Mouse (Mus musculus): ENCODE measurements around the gene Ccdc120. TPM values are rescaled to one million over a fixed set of nuclear protein-coding genes. Genes with fewer than 3 reads are reported as not detected.

Gene Ccdc120
- 8.6 and 11.7 TPM in 2 replicates for polyA plus RNA-seq (2016; fragmentation: Nextera tagmentation; extraction: Ambion mirVana)

DNA sequence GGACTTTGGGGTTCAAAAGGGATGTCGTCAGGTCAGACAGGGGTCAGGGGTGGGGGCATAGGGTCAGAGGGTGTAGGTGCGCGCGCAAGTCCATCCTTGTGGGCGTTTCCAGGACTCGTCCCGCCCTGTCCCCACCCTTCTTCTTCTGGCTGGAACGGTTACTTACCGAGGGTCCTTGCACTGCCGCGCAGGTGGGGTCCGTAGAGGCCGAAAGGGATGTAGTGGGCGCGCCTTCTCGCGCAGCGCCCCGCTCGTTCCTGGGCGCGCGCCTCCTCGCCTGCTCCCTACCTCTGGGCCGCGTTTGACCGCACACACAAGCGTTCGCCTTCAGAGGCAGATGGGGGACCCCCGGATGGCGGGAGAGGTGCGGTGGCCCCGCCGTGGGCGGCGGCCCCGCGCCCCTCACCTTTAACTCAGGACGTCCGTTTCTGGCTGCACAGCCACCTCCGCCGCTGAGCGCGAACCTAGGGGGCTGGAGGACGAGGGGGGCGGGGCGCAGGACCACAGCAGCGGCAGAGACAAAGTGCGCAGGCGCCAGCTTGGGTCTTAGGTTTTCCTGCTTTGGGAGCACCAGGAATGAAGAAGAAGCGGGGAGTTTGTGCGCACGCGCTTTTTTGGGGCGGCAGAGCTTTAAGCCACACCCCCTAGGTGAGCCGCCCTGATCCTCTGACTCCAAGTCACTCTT lies at the start of gene Ccdc120:
TSS of gene Ccdc120 (minus strand) at position 474 of the 685 bp plus-strand sequence.
- DNase-seq (ENCODE audit: low spot score) = peak; percentile 88
- Histone ChIP-seq H3K9me3 (no peaks in the 10 kb centered on the region), H3K36me3 (no peaks in the 10 kb centered on the region), H3K4me3 (peak within 1 kb of the TSS; percentile 73), H3K27ac (peak within 1 kb of the TSS; percentile 81), H3K4me1 (no peaks in the 10 kb centered on the region), H3K27me3 (ENCODE audit: insufficient read depth, poor library complexity, severe bottlenecking) (peaks cover 5% of the 10 kb centered on the region; the same call in 1 of the 2 replicates)
- WGBS = 13% methylated on average over 55 of the region's 56 CpGs

DNA sequence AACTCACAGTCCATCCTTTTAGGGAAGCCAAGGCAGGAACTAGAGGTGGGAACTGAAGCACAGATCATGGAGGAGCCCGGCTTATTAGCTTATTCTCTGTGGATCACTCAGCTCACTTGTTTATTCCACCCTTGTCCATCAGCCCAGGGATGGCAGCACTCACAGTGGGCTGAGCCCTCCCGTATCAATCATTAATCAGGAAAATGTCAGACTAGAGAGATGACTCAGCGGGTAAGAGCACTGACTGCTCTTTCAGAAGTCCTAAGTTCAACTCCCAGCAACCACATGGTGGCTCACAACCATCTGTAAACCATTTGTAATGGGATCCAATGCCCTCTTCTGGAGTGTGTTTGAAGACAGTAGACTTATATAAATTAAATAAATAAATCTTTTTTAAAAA lies 46.6 kb upstream of the Ccdc120 start:
- Histone ChIP-seq H3K36me3 (peaks cover 24% of the 10 kb centered on the region), H3K4me1 (no peaks in the 10 kb centered on the region), H3K9me3 (no peaks in the 10 kb centered on the region), H3K27me3 (ENCODE audit: insufficient read depth, poor library complexity, severe bottlenecking) (no peaks in the 10 kb centered on the region), H3K4me3 (no peak overlapping the region), H3K27ac (no peak overlapping the region)
- 81% methylated on average over 3 of the region's 3 CpGs for WGBS
- no peak for DNase-seq (ENCODE audit: low spot score)

DNA sequence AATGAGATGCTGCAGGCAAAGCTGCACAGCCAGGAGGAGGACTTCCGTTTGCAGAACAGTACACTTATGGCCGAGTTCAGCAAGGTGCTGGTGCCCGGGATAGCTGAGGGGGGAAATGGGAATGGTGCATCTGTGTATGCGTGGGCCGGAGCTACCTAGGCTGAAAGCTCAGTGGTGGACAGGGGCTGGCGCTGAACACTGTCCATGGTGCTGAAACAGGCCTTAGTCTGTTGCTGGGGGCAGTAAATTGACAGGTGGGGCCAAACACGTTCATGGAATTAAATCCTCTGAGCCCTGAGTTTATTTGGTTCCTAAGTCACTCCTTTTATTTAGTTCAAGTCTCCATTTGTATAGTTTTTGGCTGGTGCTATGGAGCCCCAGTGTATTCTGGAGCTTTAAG lies 44.3 kb upstream of the Ccdc120 start:
- Histone ChIP-seq H3K4me1 (no peaks in the 10 kb centered on the region), H3K27me3 (ENCODE audit: insufficient read depth, poor library complexity, severe bottlenecking) (no peaks in the 10 kb centered on the region), H3K36me3 (peaks cover 10% of the 10 kb centered on the region), H3K9me3 (no peaks in the 10 kb centered on the region), H3K27ac (no peak overlapping the region), H3K4me3 (no peak overlapping the region)
- WGBS = 18% methylated on average over 7 of the region's 7 CpGs
- DNase-seq (ENCODE audit: low spot score) = peak; percentile 76

DNA sequence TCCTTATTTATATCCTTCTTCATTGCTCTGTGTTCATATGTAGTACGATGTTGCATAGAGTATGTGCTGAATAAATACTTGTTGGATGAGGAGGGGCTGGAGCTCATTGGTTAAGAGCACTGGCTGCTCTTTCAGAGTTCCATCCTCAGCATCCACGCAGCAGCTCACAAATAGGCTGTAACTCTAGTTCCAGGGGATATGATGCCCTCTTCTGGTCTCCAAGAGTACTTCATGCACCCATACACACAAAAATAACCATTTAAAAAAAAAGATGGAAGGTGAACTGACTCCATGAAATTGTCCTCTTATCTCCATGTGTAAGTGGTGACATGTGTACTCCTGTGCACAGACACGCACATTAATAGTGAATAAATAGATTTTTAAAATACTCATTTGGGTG lies 42.7 kb upstream of the Ccdc120 start:
- WGBS = 31% methylated on average over 3 of the region's 3 CpGs
- H3K36me3 ChIP-seq = no peaks in the 10 kb centered on the region
- no peak overlapping the region for H3K27ac ChIP-seq
- H3K4me3 ChIP-seq = no peak overlapping the region
- DNase-seq (ENCODE audit: low spot score) = no peak
- no peaks in the 10 kb centered on the region for H3K4me1 ChIP-seq
- no peaks in the 10 kb centered on the region for H3K9me3 ChIP-seq
- H3K27me3 ChIP-seq (ENCODE audit: insufficient read depth, poor library complexity, severe bottlenecking) = no peaks in the 10 kb centered on the region

DNA sequence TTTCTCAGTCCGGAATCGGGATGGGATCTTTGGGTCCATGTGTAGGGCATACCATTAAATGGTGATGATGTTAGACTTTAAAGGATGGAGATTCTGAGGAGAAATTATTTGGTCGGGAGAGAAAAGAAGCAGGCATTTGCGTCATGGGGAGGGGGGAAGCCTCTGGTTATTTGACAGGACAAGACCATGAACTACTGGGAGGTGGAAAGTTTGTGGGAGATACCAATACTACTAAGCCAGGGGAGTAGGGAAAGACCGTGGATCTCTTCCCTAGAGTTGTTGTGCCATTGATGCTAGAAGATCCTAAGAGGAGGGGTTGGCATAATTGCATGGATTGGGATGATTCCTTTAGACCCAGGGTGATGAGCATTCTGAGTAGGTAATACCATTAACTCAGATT lies 39.6 kb upstream of the Ccdc120 start:
- Histone ChIP-seq H3K27ac (peak overlapping the region; percentile 77; the same call in 1 of the 2 replicates), H3K36me3 (no peaks in the 10 kb centered on the region), H3K4me1 (no peaks in the 10 kb centered on the region), H3K9me3 (no peaks in the 10 kb centered on the region), H3K4me3 (peak overlapping the region; percentile 61), H3K27me3 (ENCODE audit: insufficient read depth, poor library complexity, severe bottlenecking) (no peaks in the 10 kb centered on the region)
- WGBS = 16% methylated on average over 5 of the region's 5 CpGs
- no peak for DNase-seq (ENCODE audit: low spot score)

DNA sequence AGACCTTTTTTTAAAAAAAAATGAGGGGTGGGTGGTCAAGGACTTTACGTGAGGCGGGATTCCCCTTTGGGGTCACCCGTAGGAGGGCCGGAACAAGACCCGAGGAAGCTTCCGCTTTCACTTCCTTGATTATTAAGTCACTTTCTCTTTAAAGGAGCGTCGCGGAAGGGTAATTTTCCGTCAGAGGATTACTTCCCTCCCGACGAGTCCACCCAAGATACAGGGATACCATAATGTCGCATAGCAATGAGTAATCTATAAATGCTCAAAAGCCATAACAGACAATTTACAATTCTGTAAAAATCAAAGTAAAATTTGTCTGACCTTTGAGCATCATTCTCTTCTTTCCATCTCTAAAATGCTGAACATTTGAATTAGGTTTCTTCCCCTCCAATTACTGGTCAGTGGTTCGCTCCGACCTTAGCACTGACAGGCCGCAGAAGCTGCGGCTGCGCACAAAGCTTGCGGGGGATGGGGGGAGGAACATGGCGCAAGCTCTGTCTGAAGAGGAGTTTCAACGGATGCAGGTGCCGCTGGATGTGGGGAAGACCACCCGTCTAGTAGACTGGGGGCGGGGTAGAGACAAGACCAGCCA lies 38.9 kb upstream of the Ccdc120 start, which contains the start of gene Gripap1:
TSS of gene Gripap1 (plus strand) at position 224 of the 595 bp plus-strand sequence.
- H3K4me3 ChIP-seq = peak within 1 kb of the TSS; percentile 61
- peak; percentile 79 for DNase-seq (ENCODE audit: low spot score)
- 9% methylated on average over 24 of the region's 24 CpGs for WGBS
- no peaks in the 10 kb centered on the region for H3K4me1 ChIP-seq
- no peaks in the 10 kb centered on the region for H3K27me3 ChIP-seq (ENCODE audit: insufficient read depth, poor library complexity, severe bottlenecking)
- no peaks in the 10 kb centered on the region for H3K9me3 ChIP-seq
- H3K36me3 ChIP-seq = no peaks in the 10 kb centered on the region
- peak within 1 kb of the TSS; percentile 77 for H3K27ac ChIP-seq

DNA sequence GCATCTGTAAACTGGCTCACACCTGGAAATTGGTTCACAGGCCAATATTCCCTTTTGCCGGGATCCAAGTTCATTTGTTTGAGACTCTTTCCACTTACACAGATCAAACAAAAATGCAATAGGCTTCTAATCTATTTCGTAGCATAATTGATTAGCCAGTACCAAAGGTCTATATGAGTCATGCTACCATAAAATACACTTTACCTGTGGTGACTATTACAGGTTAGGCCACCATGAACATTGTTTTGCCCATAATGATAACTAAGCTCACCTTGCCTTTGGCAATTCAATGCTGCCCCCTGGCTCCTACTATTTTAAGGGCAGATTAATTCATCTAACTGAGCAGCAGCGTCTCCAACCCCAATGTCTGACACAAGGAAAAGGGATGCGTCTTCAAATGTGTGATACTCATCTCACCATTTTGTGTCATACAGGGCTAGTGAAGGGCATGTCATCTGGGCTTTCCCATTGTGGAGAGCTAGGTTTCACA lies 31.9 kb upstream of the Ccdc120 start:
- H3K4me3 ChIP-seq = no peak overlapping the region
- 70% methylated on average over 4 of the region's 4 CpGs for WGBS
- H3K27ac ChIP-seq = no peak overlapping the region

DNA sequence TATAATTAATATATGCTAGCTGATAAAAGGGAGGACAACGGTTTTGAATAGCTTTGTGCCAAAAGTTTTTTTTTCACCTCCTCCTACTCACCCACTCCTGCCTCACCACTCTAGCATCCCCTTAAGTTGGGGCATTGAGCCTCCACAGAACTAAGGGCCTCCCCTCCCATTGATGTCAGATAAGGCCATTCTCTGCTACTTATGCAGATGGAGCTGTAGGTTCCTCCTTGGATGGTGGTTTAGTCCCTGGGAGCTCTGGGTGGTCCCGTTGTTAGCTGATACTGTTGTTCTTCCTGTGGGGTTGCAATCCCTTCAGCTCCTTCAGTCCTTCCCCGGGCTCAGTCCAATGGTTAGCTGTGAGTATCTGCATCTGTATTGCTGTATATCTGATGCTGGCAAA lies 28.6 kb upstream of the Ccdc120 start:
- 20% methylated on average over 3 of the region's 3 CpGs for WGBS
- H3K27ac ChIP-seq = no peak overlapping the region
- H3K4me1 ChIP-seq = no peaks in the 10 kb centered on the region
- H3K9me3 ChIP-seq = no peaks in the 10 kb centered on the region
- no peaks in the 10 kb centered on the region for H3K27me3 ChIP-seq (ENCODE audit: insufficient read depth, poor library complexity, severe bottlenecking)
- DNase-seq (ENCODE audit: low spot score) = no peak
- H3K4me3 ChIP-seq = no peak overlapping the region
- peaks cover 2% of the 10 kb centered on the region; the same call in 1 of the 2 replicates for H3K36me3 ChIP-seq

More for the DNA sequence above, 31.9 kb upstream of the Ccdc120 start:
- H3K9me3 ChIP-seq = no peaks in the 10 kb centered on the region
- no peak for DNase-seq (ENCODE audit: low spot score)
- no peaks in the 10 kb centered on the region for H3K4me1 ChIP-seq
- H3K27me3 ChIP-seq (ENCODE audit: insufficient read depth, poor library complexity, severe bottlenecking) = no peaks in the 10 kb centered on the region
- no peaks in the 10 kb centered on the region for H3K36me3 ChIP-seq

DNA sequence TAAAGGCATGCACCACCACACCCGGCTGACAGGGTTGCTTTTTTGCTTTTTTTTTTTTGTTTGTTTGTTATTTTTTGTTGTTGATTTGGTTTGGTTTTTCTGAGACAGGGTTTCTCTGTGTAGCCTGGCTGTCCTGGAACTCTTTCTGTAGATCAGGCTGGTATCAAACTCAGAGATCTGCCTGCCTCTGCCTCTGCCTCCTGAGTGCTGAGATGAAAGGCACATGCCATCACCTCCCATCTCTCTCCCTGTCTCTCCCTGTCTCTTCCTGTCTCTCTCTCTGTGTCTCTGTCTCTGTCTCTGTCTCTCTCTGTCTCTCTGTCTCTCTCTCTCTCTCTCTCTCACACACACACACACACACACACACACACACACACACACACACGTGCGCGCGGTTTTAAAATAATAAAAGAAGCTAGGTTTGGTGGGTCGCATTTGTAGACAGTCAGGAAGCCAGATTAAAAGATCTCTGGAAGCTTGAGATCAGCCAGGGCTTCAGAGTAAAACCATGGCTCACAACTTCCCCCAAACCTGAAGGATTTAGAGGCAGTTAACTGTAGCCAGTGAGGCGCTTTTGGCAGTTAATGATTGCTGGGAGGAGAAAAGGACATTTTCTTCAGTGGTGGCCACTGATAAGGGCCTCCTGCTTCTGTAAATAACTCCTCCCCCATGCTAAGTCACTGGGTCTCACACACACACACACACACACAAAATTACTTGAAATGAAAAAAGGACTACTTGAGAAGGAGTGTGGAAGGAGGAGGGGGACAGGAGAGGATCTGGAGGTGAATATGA lies 27.9 kb upstream of the Ccdc120 start:
- H3K4me1 ChIP-seq = no peaks in the 10 kb centered on the region
- no peak for DNase-seq (ENCODE audit: low spot score)
- no peaks in the 10 kb centered on the region for H3K27me3 ChIP-seq (ENCODE audit: insufficient read depth, poor library complexity, severe bottlenecking)
- H3K9me3 ChIP-seq = no peaks in the 10 kb centered on the region
- WGBS = 56% methylated on average over 7 of the region's 7 CpGs
- no peak overlapping the region for H3K27ac ChIP-seq
- H3K36me3 ChIP-seq = peaks cover 8% of the 10 kb centered on the region
- no peak overlapping the region for H3K4me3 ChIP-seq

DNA sequence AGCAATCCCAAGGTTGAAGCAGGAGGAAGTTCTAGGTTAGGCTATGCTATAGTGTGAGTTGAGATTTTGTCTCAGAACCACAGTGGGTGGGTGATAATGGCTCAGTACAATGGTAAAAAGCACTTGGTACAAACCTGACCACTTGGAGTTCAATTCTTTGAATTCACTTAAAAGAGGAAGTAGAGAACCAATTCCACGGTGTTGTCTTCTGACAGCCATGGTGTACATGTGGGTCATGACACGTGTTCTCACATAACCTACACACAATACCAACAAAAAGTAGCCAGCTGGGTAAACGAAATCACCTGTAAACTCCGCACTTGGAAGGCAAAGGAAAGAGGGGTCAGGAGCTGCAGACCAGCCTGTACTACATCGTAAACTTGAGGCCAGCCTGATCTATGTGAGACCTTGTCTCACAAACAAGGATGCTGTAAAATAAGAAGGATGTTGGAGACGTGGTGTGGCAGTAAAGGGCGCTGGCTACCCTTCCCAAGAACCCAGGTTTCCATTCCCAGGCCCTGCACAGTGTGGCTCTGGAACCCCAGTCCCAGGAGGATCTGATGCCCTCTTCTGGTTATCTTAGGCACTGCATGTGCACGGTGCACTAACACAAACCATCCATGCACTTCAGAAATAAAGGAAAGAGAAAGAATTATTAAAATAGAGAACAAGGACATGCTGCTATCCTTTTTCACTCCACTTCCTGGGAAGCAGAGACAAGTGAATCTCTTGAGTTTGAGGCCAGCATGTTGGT lies 25.8 kb upstream of the Ccdc120 start:
- Histone ChIP-seq H3K36me3 (peaks cover 27% of the 10 kb centered on the region), H3K27ac (no peak overlapping the region), H3K9me3 (no peaks in the 10 kb centered on the region), H3K27me3 (ENCODE audit: insufficient read depth, poor library complexity, severe bottlenecking) (no peaks in the 10 kb centered on the region), H3K4me3 (no peak overlapping the region), H3K4me1 (no peaks in the 10 kb centered on the region)
- 45% methylated on average over 8 of the region's 8 CpGs for WGBS
- no peak for DNase-seq (ENCODE audit: low spot score)

DNA sequence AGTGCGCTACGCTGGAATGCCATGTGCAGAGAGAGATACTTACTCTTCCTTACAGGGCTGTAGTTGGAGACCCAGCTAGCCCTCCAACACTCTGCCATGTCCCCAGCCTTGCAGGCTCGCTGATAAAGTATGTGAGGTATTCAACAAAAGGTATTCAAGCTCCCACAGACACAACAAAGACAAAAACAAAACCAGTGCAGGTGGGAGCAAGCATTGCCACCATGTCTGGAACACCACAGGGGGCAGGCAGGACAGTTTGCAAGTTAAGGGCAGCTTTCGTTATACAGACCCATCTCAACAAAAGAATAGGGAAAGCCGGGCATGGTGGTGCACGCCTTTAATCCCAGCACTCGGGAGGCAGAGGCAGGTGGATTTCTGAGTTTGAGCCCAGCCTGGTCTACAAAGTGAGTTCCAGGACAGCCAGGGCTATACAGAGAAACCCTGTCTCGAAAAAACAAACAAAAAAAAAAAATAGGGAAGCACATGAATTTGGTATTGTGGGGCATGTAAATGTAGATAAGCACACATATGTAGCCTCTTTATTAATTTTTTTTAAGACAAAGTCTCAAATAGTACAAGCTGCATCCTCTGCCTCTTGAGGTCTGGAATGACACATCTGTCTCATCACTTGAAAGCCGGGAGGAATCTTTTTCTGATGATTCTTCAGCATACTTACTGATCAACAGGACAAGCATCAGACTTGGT lies 24.9 kb upstream of the Ccdc120 start:
- H3K36me3 ChIP-seq = peaks cover 32% of the 10 kb centered on the region
- no peaks in the 10 kb centered on the region for H3K9me3 ChIP-seq
- DNase-seq (ENCODE audit: low spot score) = no peak
- 74% methylated on average over 9 of the region's 9 CpGs for WGBS
- H3K4me1 ChIP-seq = no peaks in the 10 kb centered on the region
- H3K4me3 ChIP-seq = no peak overlapping the region
- no peaks in the 10 kb centered on the region for H3K27me3 ChIP-seq (ENCODE audit: insufficient read depth, poor library complexity, severe bottlenecking)
- no peak overlapping the region for H3K27ac ChIP-seq

DNA sequence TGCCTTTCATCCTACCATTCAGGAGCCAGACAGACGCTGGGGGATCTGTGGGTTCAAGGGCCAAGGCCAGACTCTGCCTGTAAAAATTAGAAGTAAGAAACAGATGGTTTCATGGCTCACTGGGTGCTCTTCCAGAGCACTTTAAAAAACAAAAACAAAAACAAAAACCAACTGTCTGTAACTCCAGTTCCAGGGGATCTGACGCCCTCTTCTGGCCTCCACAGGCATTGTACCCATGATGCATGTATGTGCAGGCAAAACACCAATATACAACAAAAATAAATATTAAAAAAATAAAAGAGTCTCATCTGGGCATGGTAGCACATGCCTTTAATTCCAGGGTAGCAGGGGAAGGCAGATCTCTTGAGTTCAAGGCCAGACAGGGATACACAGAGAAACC lies 22.1 kb upstream of the Ccdc120 start:
- H3K4me1 ChIP-seq = no peaks in the 10 kb centered on the region
- H3K27ac ChIP-seq = no peak overlapping the region
- DNase-seq (ENCODE audit: low spot score) = no peak
- H3K36me3 ChIP-seq = peaks cover 48% of the 10 kb centered on the region
- 56% methylated on average over 2 of the region's 2 CpGs for WGBS
- no peak overlapping the region for H3K4me3 ChIP-seq
- H3K9me3 ChIP-seq = no peaks in the 10 kb centered on the region
- H3K27me3 ChIP-seq (ENCODE audit: insufficient read depth, poor library complexity, severe bottlenecking) = no peaks in the 10 kb centered on the region

Measured in heart, embryonic 10.5 days (tissue).